Mouse (Mus musculus) cerebellum, postnatal 25 days (tissue): Measurements from ENCODE around the gene Kxd1.
A peak's percentile ranks its signal among the peaks of the same experiment; 100 is the strongest.

Source experiments
- DNase-seq, 2 experiments: peaks; one replicate each; pipeline ENCODE4 v3.0.0; 2021; ENCODE audit warnings: mixed read lengths in 2 of 2

The Kxd1 gene

GRCm38 (mm10) chr8:70527512-70528181 is at the start of gene Kxd1, which contains the start of gene Fkbp8:
Kxd1 (minus strand) TSS chr8:70527956.
Fkbp8 (plus strand) TSS chr8:70527724.
- DNase-seq, result peak; percentile 99 to 100

- peak; percentile 46 to 53 for DNase-seq
These were observed 49.5 kb upstream of the Kxd1 start for GRCm38 (mm10) chr8:70577207-70577606.

- peak; percentile 80 to 85 for DNase-seq
These were observed 47.2 kb upstream of the Kxd1 start for GRCm38 (mm10) chr8:70574915-70575314.

GRCm38 (mm10) chr8:70574302-70574701 is 46.5 kb upstream of the Kxd1 start:
- no peak for DNase-seq

- DNase-seq, result peak; percentile 73 to 75
These were observed 43.2 kb upstream of the Kxd1 start for GRCm38 (mm10) chr8:70570990-70571389.

- DNase-seq, result no peak
These were observed 42.6 kb upstream of the Kxd1 start for GRCm38 (mm10) chr8:70570360-70570759.

- no peak for DNase-seq
These were observed 37.8 kb upstream of the Kxd1 start for GRCm38 (mm10) chr8:70565561-70565960.

GRCm38 (mm10) chr8:70564696-70565235 is 37.0 kb upstream of the Kxd1 start:
- DNase-seq, result no peak

GRCm38 (mm10) chr8:70563763-70564387 is 36.1 kb upstream of the Kxd1 start:
- DNase-seq, result no peak

- no peak for DNase-seq
These were observed 35.0 kb upstream of the Kxd1 start for GRCm38 (mm10) chr8:70562802-70563201.

GRCm38 (mm10) chr8:70561809-70562535 is 34.2 kb upstream of the Kxd1 start:
- no peak for DNase-seq

GRCm38 (mm10) chr8:70561357-70561756 is 33.6 kb upstream of the Kxd1 start:
- no peak for DNase-seq

- DNase-seq, result no peak
These were observed 32.8 kb upstream of the Kxd1 start for GRCm38 (mm10) chr8:70560564-70560963.

- peak; percentile 60 to 72 for DNase-seq
These were observed 32.3 kb upstream of the Kxd1 start for GRCm38 (mm10) chr8:70560096-70560495.

- no peak for DNase-seq
These were observed 31.2 kb upstream of the Kxd1 start for GRCm38 (mm10) chr8:70558983-70559382.

- no peak for DNase-seq
These were observed 30.6 kb upstream of the Kxd1 start for GRCm38 (mm10) chr8:70558334-70558733.

- DNase-seq, result no peak
These were observed 27.5 kb upstream of the Kxd1 start for GRCm38 (mm10) chr8:70555079-70555747.

GRCm38 (mm10) chr8:70553740-70554139 is 26.0 kb upstream of the Kxd1 start:
- peak; percentile 79 to 86 for DNase-seq

GRCm38 (mm10) chr8:70552836-70553235 is 25.1 kb upstream of the Kxd1 start:
- DNase-seq, result no peak

GRCm38 (mm10) chr8:70551558-70552161 is 23.9 kb upstream of the Kxd1 start:
- DNase-seq, result peak; percentile 53 to 64

- DNase-seq, result no peak
These were observed 21.8 kb upstream of the Kxd1 start for GRCm38 (mm10) chr8:70549412-70550184.

GRCm38 (mm10) chr8:70547762-70548161 is 20.0 kb upstream of the Kxd1 start:
- no peak for DNase-seq
